Mouse (Mus musculus): ENCODE measurements around the gene Kcnn3. TPM values are rescaled to one million over a fixed set of nuclear protein-coding genes. Genes with fewer than 3 reads are reported as not detected.

Kcnn3 gene
- polyA plus RNA-seq, 2 experiments from 2014 or later, result not detected

DNA sequence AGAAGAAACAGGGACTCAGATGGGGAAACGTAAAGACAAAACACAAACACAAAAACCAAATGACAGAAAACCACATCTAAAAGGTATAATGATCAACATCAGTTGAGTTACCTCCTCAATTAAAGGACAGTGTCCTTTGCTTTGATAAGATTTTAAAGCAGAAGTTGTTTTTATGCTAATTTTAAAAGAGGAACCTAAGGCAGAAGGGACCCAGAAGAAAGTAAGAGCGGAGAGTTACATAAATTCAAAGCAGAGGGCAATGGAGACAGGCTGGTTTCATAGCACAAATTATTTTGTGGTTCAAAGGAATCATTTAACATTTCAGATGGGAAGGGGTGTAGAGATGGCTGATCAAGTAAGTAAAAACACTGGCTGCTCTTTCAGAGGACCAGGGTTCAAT is 97.4 kb downstream of the Kcnn3 start:
- ATAC-seq, result no peak

DNA sequence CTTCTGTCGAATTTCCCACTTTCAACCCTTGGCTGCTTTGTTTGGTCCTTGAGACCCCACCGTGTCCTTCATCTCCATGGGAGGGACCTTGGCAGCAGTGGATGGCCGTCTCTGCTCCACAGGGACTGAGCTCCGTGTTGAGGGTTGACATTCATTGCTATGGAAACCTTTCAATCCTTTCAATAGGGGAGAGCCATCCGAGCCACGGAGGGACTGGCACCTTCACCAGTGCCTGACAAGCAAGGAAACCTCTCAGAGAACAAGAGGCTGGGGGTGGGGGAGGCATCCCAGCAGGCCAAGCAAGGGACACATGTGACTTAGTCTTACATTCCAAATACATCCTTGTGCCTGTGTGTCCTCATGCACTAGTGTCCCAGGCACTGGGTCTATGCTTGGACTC is 102.9 kb downstream of the Kcnn3 start:
- ATAC-seq, result no peak

- ATAC-seq, result no peak
Observed at GRCm38 (mm10) chr3:89623531-89623930, 103.6 kb downstream of the Kcnn3 start.

GRCm38 (mm10) chr3:89624001-89624400 is 104.0 kb downstream of the Kcnn3 start:
- no peak for ATAC-seq

GRCm38 (mm10) chr3:89624814-89625445 is 105.0 kb downstream of the Kcnn3 start:
- ATAC-seq, result no peak

GRCm38 (mm10) chr3:89626556-89626955 is 106.6 kb downstream of the Kcnn3 start:
- ATAC-seq, result no peak

DNA sequence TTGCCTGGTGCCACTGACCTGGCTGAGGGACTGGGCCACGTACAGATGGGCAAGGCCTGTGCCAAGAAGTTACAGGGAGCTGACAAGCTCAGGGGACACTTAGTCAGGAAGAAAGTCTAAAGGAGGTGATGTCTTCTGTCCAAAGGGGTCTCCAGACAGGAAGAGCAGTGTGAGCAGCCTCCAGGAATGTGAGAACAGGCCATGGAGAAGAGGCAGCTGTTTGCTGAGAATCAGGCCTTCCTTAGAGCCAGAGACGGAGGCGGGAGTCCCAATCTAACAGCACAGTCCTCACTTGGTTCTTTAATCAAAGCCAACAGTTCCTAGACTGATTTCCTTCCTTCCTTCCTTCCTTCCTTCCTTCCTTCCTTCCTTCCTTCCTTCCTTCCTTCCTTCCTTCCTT is 109.8 kb downstream of the Kcnn3 start:
- ATAC-seq, result no peak

DNA sequence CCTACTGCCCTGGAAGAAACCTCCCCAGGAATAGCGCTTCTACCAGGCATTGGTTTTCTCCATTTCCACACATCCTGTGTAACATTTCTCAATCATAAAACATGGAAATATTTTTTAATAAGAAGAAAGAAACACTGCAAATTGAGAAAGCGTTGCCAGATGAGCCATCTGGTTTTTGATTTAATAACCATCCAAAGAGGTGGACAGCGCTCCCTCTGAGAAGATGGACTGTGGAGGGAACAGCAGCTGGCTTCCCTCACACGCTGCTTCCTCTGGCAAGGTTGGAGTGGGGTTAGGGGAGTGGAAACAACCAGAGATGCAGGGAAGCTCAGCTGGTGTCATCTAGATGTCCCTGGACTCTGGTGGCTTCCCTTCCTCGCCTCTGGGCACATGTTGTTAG is 111.8 kb downstream of the Kcnn3 start:
- ATAC-seq, result no peak

DNA sequence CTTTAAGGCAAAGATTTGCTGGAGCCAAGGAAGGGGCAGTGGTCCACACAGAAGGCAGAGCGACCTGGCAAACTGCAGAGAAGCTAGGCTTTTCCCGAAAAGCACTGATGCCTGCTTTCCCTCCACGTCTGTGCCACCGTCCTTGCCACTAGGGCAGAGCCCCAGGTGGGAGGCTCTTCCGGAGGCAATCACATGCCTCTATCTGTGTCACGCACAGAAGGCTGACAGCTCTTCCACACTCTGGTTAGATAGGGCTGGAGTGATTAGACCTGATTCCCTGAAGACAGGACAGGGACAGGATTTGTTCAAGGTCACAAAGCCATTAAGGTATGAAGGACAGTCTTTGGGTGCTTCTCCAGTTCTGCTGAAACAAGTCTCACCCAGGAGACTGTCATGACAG is 113.6 kb downstream of the Kcnn3 start:
- no peak for ATAC-seq

- no peak for ATAC-seq
Observed at GRCm38 (mm10) chr3:89633941-89634340, 114.0 kb downstream of the Kcnn3 start.

DNA sequence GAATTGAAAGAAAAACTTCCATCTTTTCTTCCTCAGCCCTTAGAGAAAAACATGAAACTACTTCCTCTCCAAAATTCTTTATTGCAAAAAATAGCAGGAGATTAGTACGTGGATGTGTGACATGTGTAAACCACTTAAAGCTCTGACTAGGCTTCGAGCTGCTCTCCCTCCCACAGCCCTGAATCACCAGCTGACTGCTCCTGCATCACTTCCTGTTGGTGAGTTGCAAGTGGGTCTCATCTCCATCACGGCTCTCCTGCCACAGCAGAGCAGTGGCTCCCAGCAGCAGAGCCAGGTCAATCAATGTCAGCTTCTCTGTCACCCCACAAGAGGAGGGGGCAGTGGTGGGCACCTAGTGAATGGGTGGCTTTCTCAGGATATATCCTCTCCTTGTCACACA is 120.8 kb downstream of the Kcnn3 start:
- ATAC-seq, result no peak

- ATAC-seq, result no peak
Observed at GRCm38 (mm10) chr3:89643391-89643790, 123.4 kb downstream of the Kcnn3 start.

DNA sequence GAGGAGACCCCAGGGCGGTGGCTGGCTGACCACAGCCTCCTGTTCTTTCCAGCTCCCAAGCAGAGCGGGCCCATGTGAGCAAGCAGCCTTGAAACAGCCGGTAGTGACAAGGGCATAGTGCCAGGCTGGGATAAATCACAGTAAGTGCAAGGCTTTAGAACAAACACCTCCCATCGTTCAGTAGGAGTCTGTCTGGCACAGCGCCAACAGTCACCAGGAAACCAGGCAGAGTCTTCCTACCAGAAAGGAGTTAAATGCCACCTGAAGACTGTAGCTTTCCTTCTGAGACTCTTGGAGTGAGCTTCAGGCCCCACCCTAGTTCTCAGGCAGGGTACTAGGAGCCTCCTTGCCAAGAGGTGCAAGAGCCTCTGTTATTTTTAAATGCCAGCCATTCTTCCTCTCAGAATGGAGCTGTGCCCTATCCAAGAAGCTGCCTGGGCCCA is 126.9 kb downstream of the Kcnn3 start:
- ATAC-seq, result no peak

- no peak for ATAC-seq
Observed at GRCm38 (mm10) chr3:89647268-89647874, 127.4 kb downstream of the Kcnn3 start.

- no peak for ATAC-seq
Observed at GRCm38 (mm10) chr3:89649890-89650289, 129.9 kb downstream of the Kcnn3 start.

DNA sequence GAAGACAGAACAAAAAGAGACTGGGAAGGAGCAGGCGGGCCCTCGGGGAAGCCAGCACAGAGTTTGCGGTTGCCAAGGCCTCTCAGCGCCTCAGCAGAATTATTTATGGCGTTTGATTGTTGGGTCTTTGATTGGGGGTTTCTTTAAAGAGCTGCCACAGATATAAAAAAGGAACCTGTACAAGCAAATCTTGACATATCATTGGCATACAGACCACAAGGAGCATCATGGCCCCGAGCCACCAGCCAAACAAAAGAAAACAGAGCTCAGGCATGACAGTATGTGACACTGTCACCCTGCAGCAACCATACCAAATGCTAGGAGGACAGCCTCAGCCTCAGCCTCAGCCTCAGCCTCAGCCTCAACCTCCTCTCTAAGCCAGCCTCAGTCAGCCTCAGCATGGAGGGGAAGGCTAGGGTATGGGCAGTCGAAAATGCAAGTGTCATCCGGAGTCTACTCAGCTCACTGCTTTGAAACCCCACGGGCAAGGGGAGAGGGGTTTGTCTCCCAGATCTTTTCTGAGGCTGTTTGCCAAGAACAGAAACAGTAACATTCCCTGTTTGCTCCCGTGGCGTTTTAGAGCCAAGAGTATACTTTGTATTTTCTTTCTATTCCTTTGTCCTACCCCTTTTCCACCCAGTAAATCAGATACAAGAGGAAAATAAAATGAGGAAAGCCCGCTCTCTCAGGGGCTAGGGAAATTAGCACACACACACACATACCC is 133.4 kb downstream of the Kcnn3 start:
- no peak for ATAC-seq

- no peak for ATAC-seq
Observed at GRCm38 (mm10) chr3:89657092-89657491, 137.1 kb downstream of the Kcnn3 start.

DNA sequence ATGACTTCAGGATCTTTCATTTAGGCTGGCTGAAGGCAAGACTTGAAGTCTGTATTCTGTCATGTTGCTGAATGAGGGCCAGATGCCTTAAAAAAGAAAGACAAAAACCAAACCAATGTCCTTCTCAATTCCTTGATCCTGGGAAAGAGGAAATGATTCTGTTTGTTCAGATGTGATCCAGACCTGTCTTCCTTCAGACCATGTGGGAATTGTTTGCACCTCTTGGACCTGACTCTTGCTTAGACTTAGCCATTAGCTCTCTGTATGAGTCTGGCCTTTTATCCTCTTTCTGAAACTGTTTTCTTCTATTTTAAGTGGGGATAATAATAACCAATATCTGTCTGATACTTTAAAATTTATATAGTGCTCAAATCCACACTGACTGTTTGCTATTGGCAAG is 138.5 kb downstream of the Kcnn3 start:
- no peak for ATAC-seq

DNA sequence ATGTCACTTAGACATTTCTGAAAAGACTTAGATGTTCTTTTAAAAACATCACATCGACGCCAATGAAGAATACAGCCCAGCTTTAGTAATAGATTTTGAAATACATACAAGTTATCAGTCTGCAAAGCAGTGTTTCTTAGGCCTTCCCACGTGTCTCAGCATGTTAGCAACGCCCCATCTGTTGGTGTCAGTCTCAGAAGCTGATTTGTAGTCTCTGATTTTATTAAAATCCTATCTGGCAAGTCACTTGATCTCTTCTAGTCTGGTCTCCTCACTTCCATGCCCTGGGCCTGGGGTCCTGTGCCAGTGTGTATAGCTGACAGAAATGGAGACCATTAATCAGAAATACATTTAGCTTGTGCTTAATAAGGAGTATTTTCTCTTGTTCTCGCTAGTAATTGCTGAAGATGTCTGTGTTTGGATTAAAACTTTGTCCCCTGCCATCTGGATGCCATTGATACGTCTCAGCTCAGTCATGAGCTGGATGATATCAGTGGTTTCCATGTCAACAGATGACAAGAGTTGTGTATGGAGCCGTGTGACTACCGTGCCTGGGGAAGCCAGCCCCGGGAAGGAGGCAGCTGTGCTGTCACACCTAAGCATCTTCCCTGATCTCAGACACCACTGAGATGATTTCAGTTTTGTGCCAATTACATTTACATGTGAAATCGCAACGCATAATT is 140.1 kb downstream of the Kcnn3 start:
- ATAC-seq, result no peak

DNA sequence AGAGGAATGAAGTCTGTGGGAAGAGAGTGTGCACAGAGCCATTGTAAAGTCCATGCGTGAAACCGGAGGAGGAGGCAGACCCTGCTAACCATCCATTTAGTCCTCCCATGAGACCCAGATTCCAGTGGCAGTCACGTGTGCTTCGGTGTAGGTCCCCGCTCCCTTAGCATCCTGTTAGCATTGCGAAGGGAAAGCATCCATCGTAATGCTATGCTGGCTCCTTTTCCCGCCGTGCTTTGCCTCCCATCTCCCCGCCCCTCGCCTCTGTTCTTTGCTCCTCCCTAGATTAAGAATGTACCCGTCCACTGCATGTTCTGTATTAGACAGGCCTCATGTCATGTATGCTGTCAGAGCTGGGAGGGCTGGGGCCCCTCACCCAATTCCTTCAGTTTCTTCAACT is 144.8 kb downstream of the Kcnn3 start:
- ATAC-seq, result no peak

GRCm38 (mm10) chr3:89667131-89667530 is 147.2 kb downstream of the Kcnn3 start:
- no peak for ATAC-seq

DNA sequence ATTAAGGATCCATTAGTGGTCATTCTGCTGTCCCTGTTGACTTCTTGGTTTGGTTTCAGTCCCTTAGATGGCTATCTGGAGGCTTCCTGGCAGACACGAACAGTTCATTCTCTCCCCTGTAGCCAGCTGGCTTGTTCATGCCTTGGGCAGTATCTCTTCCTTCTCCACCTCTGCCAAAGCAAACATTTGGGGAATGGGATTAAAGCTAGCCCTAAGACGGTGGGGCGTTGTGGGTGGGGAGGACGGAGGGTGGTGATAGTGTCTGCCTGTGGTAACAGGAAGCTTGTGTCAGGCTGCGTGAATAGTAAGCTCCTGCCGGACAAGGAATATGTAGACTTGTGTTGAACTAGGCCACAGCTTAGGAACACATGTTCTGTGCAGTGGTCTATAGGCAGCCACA is 151.4 kb downstream of the Kcnn3 start:
- no peak for ATAC-seq

DNA sequence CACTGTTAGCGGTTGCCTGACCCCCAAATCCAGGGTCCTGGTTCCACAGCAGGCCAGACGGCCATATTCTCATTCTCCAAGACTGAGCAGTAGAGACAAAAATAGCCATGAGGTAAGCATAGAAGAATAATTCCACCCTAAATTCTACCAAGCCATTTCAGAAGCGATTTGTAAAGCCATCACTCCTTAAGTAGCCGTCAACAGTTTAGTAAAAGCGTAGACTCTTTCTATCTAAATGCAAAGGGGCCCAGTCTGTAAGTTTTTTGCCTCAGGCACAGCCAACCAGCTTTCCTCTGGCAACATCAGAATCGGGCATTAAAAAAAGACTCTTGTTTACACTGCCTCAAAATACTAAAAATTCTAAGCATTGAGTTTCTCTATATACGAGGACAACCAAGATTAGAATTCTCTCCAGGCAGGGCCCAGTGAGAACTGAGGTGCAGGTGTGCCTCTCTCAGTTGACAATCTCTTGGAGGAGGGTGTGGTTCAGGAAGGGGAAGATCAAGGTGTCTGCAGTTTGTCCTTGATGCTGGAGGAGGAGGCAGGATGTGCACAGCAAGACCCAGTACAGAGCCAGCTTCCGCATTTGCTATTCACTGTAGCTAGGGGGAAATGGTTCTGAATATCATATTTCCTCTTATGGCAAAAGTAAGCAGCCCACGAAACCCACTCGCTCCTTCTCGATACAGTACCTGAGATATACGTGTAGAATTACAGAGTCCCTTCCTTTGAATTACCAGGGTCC is 152.8 kb downstream of the Kcnn3 start:
- ATAC-seq, result no peak
